Mouse (Mus musculus): ENCODE results near the gene Pdzd2.

- TF ChIP-seq CTCF (IDR thresholded peaks at IDR 0.05; ENCODE audit: low read depth) (no peak), EP300 (IDR thresholded peaks at IDR 0.05; ENCODE audit: low read depth) (no peak)
These were observed 325.0 kb downstream of the Pdzd2 start for GRCm38 (mm10) chr15:12414696-12415095.
